Mouse (Mus musculus) cerebellum, postnatal 14 days (tissue): ENCODE measurements around the gene Tuba1a.
"Not testable (repeated sequence)": the region's sequence is repeated elsewhere in the genome, so short reads cannot be mapped to it uniquely, and the experiment has no call there.

Source experiments
- DNase-seq, 2 experiments: peaks; one replicate each; pipeline ENCODE4 v3.0.0; 2021; ENCODE audit warnings: mixed read lengths in 2 of 2

The Tuba1a gene

DNA sequence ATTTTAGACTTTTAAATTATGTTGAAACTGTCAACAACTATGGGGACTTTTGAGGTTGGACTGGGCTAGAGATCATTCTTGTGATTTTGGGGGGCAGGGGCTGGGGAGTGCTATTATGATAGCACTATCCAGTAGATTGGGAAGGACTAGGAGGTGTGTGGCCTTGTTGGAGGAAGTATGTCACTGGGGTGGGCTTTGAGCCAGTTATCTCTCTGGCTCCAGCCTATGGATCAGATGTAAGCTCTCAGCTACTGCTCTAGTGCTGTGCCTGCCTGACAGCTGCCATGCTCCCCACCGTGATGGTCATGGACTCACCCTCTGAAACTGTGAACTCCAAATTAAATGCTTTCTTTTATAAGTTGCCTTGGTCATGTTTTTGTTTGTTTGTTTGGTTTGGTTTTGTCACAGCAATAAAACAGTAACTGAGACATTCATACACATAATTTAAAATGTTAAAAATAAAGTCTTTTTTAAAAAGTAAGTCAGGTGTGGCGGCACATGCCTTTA lies 30.4 kb downstream of the Tuba1a start:
- no peak for DNase-seq

DNA sequence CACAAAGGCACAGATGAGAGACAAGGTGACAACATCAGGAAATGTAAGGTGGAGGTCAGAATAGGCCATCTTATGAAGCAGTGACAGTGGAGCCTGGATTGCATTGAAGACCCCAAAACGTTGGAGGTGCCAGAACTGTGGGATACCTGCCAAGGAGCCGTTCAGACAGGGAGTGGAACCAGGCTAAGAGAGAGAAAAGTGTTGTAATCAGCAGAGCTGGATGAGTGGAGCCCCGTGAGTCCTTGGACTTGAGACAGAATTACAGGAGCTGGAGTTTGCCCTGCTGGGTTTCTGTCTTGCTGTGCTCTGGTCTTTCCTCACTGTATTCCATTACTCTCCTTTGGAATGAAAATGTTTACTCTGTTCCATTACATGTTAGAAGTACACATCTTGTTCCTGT lies 30.9 kb downstream of the Tuba1a start:
- DNase-seq, result no peak

DNA sequence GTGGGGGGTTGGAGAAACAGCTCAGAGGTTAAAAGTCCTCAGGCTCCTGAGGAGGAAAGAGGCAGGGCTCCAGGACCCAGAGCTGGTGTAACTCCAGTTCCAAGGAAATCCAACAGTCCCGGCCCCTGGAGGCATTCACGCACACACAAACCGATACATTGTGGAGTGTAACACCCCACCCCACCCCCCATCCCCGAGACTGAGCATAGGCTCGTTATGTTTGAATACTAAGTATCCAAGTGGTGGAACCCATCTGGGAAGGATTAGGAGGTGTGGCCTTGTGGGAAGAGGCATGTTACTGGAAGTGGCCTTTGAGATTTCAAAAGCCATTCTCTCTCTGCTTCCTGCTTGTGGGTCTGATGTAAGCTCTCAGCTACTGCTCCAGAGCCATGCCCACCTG lies 32.0 kb downstream of the Tuba1a start:
- no peak for DNase-seq

- not testable (repeated sequence) for DNase-seq
Measured at GRCm38 (mm10) chr15:98918499-98918895, 35.0 kb downstream of the Tuba1a start.

- peak; percentile 99 to 100 for DNase-seq
Measured at GRCm38 (mm10) chr15:98917538-98918498, 35.7 kb downstream of the Tuba1a start, which contains the start of gene Lmbr1l. TSS of gene Lmbr1l (minus strand) at chr15:98918231.

DNA sequence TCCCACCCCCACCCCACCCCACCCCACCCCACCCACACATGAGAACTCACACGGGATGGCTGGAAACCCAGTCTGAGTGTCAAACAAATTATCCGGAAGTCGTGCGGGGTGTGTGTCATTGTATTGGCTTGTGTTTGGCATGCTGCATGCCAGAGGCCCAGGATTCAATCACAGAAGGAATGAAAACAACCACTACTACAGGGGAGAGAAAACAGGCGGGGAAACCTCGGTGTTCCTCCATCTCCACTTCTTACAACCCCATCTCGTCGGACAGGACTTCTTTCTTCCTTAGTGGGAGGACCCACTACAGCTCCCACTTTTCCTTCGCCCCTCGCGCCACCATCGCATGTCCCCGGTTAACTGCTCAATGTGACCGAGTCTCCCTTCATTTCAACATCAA lies 36.4 kb downstream of the Tuba1a start:
- peak in 1 of 2 experiments; percentile 30 for DNase-seq

DNA sequence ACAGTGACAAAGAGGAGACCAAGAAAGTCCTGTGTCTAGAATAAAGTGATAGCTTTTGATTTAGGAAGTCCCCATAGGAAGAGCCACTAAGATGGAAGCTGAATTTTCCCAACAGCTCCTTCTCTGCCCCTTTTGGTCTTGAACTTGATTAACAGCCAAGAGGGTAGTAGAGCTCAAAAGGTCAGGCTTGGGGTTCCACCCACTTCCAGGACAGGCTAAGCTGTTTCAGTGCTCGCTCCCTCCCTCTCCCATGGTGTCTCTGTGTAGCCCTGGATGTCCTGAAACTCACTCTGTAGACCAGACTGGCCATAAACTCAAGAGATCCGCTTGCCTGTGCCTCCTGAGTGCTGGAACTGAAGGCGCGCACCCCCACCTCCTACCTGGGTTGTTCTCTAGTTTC lies 37.5 kb downstream of the Tuba1a start:
- no peak for DNase-seq

- no peak for DNase-seq
Measured at GRCm38 (mm10) chr15:98914903-98915302, 38.6 kb downstream of the Tuba1a start.

DNA sequence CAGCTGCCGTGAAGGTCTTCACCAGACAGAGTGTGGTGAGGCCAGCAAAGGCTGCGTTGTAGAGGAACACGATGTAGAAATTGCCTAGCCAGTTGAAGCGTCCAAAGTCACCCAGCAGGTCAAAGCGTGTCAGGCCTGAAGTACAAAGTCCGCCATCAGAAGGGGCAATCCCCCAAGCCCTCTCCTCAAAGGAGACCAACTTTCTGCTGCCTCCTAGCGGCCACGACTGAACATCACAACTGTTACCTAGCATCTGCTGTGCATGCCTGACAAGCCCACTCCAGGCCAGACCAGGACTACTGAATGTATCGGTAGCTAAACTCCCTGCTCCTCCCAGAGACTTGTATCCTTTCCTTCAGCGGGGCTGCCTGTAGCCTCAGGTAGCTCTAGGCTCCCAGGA lies 48.8 kb downstream of the Tuba1a start:
- peak; percentile 55 to 72 for DNase-seq

DNA sequence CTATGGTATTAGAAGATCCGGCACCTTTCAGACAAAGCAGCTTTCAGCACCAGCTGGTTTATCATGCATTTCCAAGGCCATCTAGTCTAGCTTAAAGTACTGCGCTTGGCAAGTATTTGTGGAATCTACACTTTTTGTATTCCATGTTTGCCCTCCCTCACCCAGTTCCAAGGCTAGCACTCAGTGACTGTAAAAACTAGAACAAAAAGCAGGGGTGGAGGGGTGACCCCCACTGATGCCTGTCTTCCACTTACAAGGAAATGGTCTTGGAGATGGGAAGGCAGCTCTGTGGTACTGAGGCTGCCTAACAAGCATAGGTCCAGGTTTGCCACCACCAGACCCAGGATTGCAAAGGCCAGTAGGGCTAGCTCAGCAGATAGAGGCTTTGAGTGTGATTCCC lies 50.9 kb downstream of the Tuba1a start:
- no peak for DNase-seq

- DNase-seq, result no peak
Measured at GRCm38 (mm10) chr15:98901530-98901929, 52.0 kb downstream of the Tuba1a start.
